Mouse (Mus musculus) limb, embryonic 14.5 days (tissue): ENCODE results near the gene Mydgf. TPM values are rescaled to one million over a fixed set of nuclear protein-coding genes. Genes with fewer than 3 reads are reported as not detected.

Experiments used
- ATAC-seq: fragments of 200-750 bp; cut with Nextera tagmentation; 2 replicates; pipeline ENCODE4 v1.8.0; 2017; ENCODE audit warnings: low read depth, moderate number of reproducible peaks, moderate TSS enrichment; ENCODE audit not compliant: low FRiP score
- DNase-seq: peaks from one replicate; pipeline ENCODE4 v3.0.0-alpha.2; 2015; ENCODE audit warnings: low spot score
- H3K27ac ChIP-seq: fragments of 300-500 bp; sonication (generic); replicated peaks from 2 replicates; pipeline ENCODE4 v1.5.1; 2014; ENCODE audit warnings: low read depth, mild to moderate bottlenecking, low read length, moderate library complexity, mixed read lengths
- H3K27me3 ChIP-seq: fragments of 300-500 bp; sonication (generic); 2 replicates; pipeline ENCODE4 v1.6.1; 2014; ENCODE audit warnings: low read length, mixed read lengths; ENCODE audit not compliant: control insufficient read depth, insufficient read depth
- H3K36me3 ChIP-seq: fragments of 300-500 bp; sonication (generic); 2 replicates; pipeline ENCODE4 v1.6.1; 2014; ENCODE audit warnings: mild to moderate bottlenecking, low read length, moderate library complexity, mixed read lengths; ENCODE audit not compliant: control insufficient read depth, insufficient read depth
- H3K4me1 ChIP-seq: fragments of 300-500 bp; sonication (generic); 2 replicates; pipeline ENCODE4 v1.6.1; 2014; ENCODE audit warnings: antibody characterized with exemption, low read length, mixed read lengths; ENCODE audit not compliant: control insufficient read depth, insufficient read depth
- H3K4me2 ChIP-seq: fragments of 300-500 bp; sonication (generic); replicated peaks from 2 replicates; pipeline ENCODE4 v1.6.1; 2014; ENCODE audit warnings: low read depth, mild to moderate bottlenecking, low read length, moderate library complexity; ENCODE audit not compliant: severe bottlenecking
- H3K4me3 ChIP-seq: fragments of 300-500 bp; sonication (generic); replicated peaks from 2 replicates; pipeline ENCODE4 v1.5.1; 2014; ENCODE audit warnings: low read length
- H3K9ac ChIP-seq: fragments of 300-500 bp; sonication (generic); 2 replicates; pipeline ENCODE4 v1.6.1; 2014; ENCODE audit warnings: mild to moderate bottlenecking, low read depth, low read length, moderate library complexity; ENCODE audit not compliant: severe bottlenecking
- H3K9me3 ChIP-seq: fragments of 300-500 bp; sonication (generic); 2 replicates; pipeline ENCODE4 v1.6.1; 2016; ENCODE audit warnings: low read length; ENCODE audit not compliant: control insufficient read depth
- POLR2A ChIP-seq: fragments of 200-500 bp; IDR thresholded peaks from 2 replicates; pipeline ENCODE4 v1.8.0; 2012; ENCODE audit warnings: inconsistent platforms, mild to moderate bottlenecking, moderate library complexity, borderline replicate concordance; ENCODE audit not compliant: insufficient read depth, insufficient read length; ENCODE audit errors: extremely low read depth
- WGBS: fragments of 180-500 bp; shearing (Covaris S2); extraction: QIAGEN DNeasy Blood & Tissue Kit; methylation state at CpG from one replicate; pipeline ENCODE4 v1.1.7; 2014; 5-methylcytosine and 5-hydroxymethylcytosine counted together
- polyA plus RNA-seq, 2 experiments: library from polyadenylated mRNA; depleted of rRNA in 1 of 2; stranded (reverse) in 1 of 2; unstranded in 1 of 2; fragments of >200 nt; fragmentation: Nextera tagmentation in 1 of 2; extraction: Ambion mirVana in 1 of 2; gene quantifications; 2 replicates each; pipeline versions ENCODE4 v1.2.1 to v1.2.3; 2012 to 2014

Mydgf gene
- polyA plus RNA-seq, 2 experiments = 83.2 to 99.7 TPM

- no peak for TF ChIP-seq POLR2A
- Histone ChIP-seq H3K4me3 (no peak overlapping the region), H3K36me3 (peaks cover 53% of the 10 kb centered on the region), H3K4me1 (no peaks in the 10 kb centered on the region), H3K9ac (no peak overlapping the region), H3K27ac (no peak overlapping the region), H3K4me2 (no peak overlapping the region), H3K27me3 (no peaks in the 10 kb centered on the region), H3K9me3 (no peaks in the 10 kb centered on the region)
- DNase-seq = no peak
- ATAC-seq = no peak
- 95% methylated on average over 3 of the region's 3 CpGs for WGBS
Observed at GRCm38 (mm10) chr17:56175416-56175815, 8.3 kb downstream of the Mydgf start.

DNA sequence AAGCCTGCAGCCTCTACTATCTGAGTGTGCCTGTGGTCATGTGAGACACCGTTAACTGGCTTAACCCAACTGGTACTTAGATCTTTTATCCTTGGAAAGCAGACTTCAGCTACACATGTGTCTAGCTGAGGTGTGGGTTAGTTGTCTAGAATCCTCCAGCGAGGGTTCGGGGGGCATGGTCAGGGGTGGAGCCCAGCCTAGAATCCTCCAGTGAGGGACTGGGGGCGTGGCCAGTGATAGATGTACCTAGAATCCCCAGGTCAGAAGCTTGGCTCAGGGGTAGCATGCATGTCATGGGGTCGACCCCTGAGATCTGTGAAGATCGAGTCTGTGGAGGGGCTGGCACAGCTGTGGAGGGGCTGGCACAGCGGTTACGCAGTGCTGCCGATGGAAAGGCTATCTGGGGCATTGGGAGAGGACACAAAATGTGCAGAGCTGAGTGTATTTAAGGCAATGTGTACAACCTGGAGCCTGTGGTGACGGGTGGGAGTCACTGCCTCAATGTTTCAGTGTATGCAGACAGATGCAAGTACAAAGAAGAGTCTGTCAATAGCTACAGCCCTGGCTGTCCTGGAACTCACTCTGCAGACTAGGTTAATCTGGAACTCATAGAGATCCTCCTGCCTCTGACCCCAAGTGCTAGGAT lies 10.2 kb downstream of the Mydgf start:
- Histone ChIP-seq H3K27ac (no peak overlapping the region), H3K4me2 (no peak overlapping the region), H3K9me3 (no peaks in the 10 kb centered on the region), H3K9ac (no peak overlapping the region), H3K4me3 (no peak overlapping the region), H3K36me3 (peaks cover 37% of the 10 kb centered on the region), H3K4me1 (no peaks in the 10 kb centered on the region), H3K27me3 (no peaks in the 10 kb centered on the region)
- ATAC-seq = no peak
- no peak for DNase-seq
- 48% methylated on average over 10 of the region's 10 CpGs for WGBS
- no peak for TF ChIP-seq POLR2A

DNA sequence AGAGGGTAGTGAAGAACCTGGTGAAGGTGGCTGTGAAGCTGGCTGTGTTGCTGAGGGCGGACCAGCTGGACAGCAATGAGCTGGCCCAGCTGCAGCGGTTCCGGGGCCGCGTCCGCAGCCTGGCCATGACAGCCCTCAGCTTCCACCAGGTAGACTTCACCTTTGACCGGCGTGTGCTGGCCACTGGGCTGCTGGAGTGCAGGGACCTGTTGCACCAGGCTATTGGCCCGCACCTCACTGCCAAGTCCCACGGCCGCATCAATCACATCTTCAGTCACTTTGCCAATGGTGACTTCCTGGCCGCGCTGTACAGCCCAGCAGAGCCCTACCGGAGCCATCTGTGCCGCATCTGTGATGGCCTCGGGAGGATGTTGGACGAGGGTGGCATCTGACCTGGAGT lies 11.8 kb downstream of the Mydgf start:
- peaks cover 22% of the 10 kb centered on the region for H3K36me3 ChIP-seq
- no peak overlapping the region for H3K27ac ChIP-seq
- DNase-seq (no peak), ATAC-seq (no peak)
- no peak overlapping the region for H3K4me2 ChIP-seq
- no peak overlapping the region for H3K4me3 ChIP-seq
- no peak for TF ChIP-seq POLR2A
- no peak overlapping the region for H3K9ac ChIP-seq
- WGBS = 87% methylated on average over 16 of the region's 17 CpGs
- H3K9me3 ChIP-seq = no peaks in the 10 kb centered on the region
- no peaks in the 10 kb centered on the region for H3K27me3 ChIP-seq
- no peaks in the 10 kb centered on the region for H3K4me1 ChIP-seq

DNA sequence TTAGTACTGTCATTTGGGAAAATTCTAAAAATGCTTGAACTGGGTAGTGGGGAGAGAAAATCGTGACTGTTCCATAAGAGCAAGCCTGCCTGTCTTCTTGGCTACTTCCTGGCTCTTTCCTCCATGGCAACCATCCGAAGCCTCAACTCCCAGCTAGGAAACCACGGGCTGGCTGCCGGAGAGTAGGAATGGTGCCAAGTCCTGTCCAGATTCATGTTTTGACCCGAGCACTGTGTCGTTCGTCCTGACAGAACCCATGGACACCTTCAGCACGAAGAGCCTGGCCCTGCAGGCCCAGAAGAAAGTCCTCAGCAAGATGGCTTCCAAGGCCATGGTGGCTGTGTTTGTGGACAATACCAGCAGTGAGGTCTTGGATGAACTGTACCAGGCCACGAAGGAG lies 12.3 kb downstream of the Mydgf start:
- peaks cover 18% of the 10 kb centered on the region for H3K36me3 ChIP-seq
- DNase-seq (no peak), ATAC-seq (no peak)
- no peaks in the 10 kb centered on the region for H3K9me3 ChIP-seq
- 79% methylated on average over 9 of the region's 9 CpGs for WGBS
- H3K4me2 ChIP-seq = no peak overlapping the region
- H3K9ac ChIP-seq = no peak overlapping the region
- no peak overlapping the region for H3K27ac ChIP-seq
- no peak overlapping the region for H3K4me3 ChIP-seq
- no peak for TF ChIP-seq POLR2A
- no peaks in the 10 kb centered on the region for H3K4me1 ChIP-seq
- no peaks in the 10 kb centered on the region for H3K27me3 ChIP-seq

GRCm38 (mm10) chr17:56170636-56171035 lies 13.1 kb downstream of the Mydgf start:
- DNase-seq (no peak), ATAC-seq (no peak)
- no peak for TF ChIP-seq POLR2A
- Histone ChIP-seq H3K4me1 (no peaks in the 10 kb centered on the region), H3K9ac (no peak overlapping the region), H3K36me3 (peaks cover 11% of the 10 kb centered on the region), H3K27ac (no peak overlapping the region), H3K27me3 (no peaks in the 10 kb centered on the region), H3K9me3 (no peaks in the 10 kb centered on the region), H3K4me2 (no peak overlapping the region), H3K4me3 (no peak overlapping the region)
- 72% methylated on average over 10 of the region's 10 CpGs for WGBS

- DNase-seq (peak; percentile 20), ATAC-seq (no peak)
- Histone ChIP-seq H3K4me3 (no peak overlapping the region), H3K4me2 (no peak overlapping the region), H3K9me3 (no peaks in the 10 kb centered on the region), H3K9ac (no peak overlapping the region), H3K27ac (no peak overlapping the region), H3K36me3 (peaks cover 6% of the 10 kb centered on the region; the same call in 1 of the 2 replicates), H3K27me3 (no peaks in the 10 kb centered on the region), H3K4me1 (no peaks in the 10 kb centered on the region)
- 69% methylated on average over 6 of the region's 6 CpGs for WGBS
- no peak for TF ChIP-seq POLR2A
Observed at GRCm38 (mm10) chr17:56169830-56170229, 13.9 kb downstream of the Mydgf start.
